Mouse (Mus musculus): ENCODE results near the gene Usp47. TPM values are rescaled to one million over a fixed set of nuclear protein-coding genes. Genes with fewer than 3 reads are reported as not detected.

The Usp47 gene
- polyA plus RNA-seq, 1 experiment from 2014 or later, result 77.1 TPM

DNA sequence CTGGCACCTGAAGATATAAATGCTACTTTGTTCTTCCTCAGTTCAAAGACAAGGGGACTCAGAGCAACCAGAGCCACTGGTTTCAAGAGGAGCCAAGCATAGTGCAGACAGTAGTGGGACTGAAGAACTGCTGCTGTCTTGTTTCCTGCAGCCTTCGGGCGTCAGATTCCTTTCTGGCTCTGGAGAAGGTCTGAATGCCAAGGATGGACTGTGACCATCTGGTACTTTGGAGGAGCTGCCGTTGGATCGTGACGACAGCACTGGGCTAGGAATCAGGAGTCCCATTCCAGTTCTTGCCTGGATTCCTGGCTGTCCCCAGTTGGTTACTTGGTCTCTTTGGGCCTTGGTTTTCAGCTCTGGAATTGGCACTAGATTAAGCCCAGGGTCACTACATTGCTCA lies 11.2 kb upstream of the Usp47 start:
- no peaks in the 10 kb centered on the region for H3K36me3 ChIP-seq (ENCODE audit: poor library complexity, severe bottlenecking)
- no peaks in the 10 kb centered on the region for H3K4me1 ChIP-seq
- no peaks in the 10 kb centered on the region for H3K9me3 ChIP-seq (replicated peaks)
- WGBS, result 61% methylated on average over 5 of the region's 5 CpGs
- no peaks in the 10 kb centered on the region for H3K27me3 ChIP-seq
- no peak overlapping the region for H3K4me2 ChIP-seq
- H3K4me3 ChIP-seq, result no peak overlapping the region
- no peak overlapping the region for H3K27ac ChIP-seq
- no peak overlapping the region for H3K9ac ChIP-seq
- ATAC-seq, result no peak

DNA sequence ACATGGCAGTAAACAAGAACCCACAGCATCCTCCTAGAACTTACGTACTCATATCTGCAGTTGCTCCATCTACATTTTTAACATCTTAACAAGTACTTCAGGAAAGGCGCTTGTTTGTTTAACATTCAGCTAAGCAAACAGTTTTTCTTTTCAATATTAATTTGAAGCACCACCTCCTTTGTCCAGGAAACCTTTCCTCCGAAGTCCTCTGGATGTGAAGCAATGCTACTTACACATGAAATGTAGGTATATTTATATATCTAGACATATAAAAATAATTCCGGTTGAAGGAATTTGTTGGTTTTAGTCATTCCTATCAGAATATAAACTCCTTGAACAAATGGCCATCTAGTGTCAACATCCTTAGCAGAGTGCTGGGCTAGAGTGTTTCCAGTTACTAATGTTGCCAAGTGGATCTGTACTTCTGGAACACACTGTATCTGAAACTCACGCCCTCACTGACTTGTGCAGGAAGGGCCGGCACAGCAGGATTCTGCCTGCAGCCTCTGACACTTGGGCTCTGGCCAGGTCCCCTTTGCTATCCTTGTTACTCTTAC lies 10.6 kb upstream of the Usp47 start:
- Histone ChIP-seq H3K36me3 (ENCODE audit: poor library complexity, severe bottlenecking) (no peaks in the 10 kb centered on the region), H3K4me3 (no peak overlapping the region), H3K4me2 (no peak overlapping the region), H3K4me1 (no peaks in the 10 kb centered on the region), H3K27ac (no peak overlapping the region), H3K27me3 (no peaks in the 10 kb centered on the region), H3K9ac (no peak overlapping the region), H3K9me3 (replicated peaks) (no peaks in the 10 kb centered on the region)
- no peak for ATAC-seq
- 87% methylated on average over 6 of the region's 6 CpGs for WGBS

DNA sequence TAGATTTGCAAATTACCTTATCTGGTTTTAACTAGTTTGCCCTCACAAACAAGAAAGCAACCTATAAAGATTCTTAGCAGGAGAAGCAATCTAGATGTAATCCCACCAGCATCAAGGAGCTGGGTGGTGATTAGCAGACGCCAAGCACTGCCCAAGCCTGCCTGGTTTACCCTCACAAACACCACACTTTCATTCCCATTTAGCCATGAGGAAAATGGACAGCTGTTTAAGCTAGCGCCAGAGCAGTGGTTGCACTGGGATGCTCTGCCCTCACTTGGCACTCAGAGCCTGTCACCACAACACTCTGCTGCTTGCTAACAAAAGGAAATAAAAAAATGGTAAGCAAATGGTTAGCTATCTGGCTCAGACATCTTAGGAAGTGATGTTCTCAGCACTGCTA lies 9.2 kb upstream of the Usp47 start:
- H3K36me3 ChIP-seq (ENCODE audit: poor library complexity, severe bottlenecking), result no peaks in the 10 kb centered on the region
- H3K27me3 ChIP-seq, result no peaks in the 10 kb centered on the region
- WGBS, result 67% methylated on average over 2 of the region's 2 CpGs
- ATAC-seq, result no peak
- H3K4me2 ChIP-seq, result no peak overlapping the region
- H3K9ac ChIP-seq, result no peak overlapping the region
- no peaks in the 10 kb centered on the region for H3K4me1 ChIP-seq
- H3K9me3 ChIP-seq (replicated peaks), result no peaks in the 10 kb centered on the region
- no peak overlapping the region for H3K4me3 ChIP-seq
- no peak overlapping the region for H3K27ac ChIP-seq

DNA sequence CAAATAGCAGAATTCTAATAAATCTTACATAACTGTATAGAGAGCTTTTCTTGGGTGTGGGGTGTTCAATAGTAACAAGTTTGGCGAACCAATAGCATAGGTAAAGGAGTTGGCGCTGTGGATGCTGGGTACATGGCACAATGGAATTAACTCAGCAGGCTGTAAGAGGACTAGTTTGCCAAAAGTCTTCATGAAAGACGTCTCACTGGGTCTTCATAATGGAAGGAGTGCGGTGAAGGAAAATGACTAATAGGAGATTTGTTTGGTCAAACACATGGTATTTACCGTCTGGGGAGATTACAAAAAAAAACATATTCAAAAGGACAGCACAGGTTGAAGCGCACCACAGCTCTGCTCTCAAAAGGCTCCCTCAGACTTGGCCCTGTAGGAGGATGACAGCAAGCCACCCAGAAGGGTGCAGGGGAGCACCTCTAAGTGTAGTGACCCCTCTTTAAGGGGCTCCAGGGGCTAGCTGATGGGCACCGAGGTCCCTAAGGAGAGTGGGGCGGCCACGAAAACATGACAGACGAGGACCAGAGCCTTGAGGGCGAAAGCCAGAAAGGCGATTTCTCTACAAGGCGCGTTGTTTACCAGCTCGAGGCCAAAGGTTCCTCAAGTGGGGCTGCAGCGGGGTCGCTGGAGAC lies 676 bp upstream of the Usp47 start:
- Histone ChIP-seq H3K9me3 (replicated peaks) (no peaks in the 10 kb centered on the region), H3K4me1 (peaks cover 37% of the 10 kb centered on the region), H3K4me2 (peak overlapping the region; percentile 88), H3K9ac (peak overlapping the region; percentile 97), H3K27ac (peak overlapping the region; percentile 97), H3K27me3 (no peaks in the 10 kb centered on the region), H3K4me3 (peak overlapping the region; percentile 89), H3K36me3 (ENCODE audit: poor library complexity, severe bottlenecking) (no peaks in the 10 kb centered on the region)
- 6% methylated on average over 17 of the region's 17 CpGs for WGBS
- peak; percentile 53 for ATAC-seq

DNA sequence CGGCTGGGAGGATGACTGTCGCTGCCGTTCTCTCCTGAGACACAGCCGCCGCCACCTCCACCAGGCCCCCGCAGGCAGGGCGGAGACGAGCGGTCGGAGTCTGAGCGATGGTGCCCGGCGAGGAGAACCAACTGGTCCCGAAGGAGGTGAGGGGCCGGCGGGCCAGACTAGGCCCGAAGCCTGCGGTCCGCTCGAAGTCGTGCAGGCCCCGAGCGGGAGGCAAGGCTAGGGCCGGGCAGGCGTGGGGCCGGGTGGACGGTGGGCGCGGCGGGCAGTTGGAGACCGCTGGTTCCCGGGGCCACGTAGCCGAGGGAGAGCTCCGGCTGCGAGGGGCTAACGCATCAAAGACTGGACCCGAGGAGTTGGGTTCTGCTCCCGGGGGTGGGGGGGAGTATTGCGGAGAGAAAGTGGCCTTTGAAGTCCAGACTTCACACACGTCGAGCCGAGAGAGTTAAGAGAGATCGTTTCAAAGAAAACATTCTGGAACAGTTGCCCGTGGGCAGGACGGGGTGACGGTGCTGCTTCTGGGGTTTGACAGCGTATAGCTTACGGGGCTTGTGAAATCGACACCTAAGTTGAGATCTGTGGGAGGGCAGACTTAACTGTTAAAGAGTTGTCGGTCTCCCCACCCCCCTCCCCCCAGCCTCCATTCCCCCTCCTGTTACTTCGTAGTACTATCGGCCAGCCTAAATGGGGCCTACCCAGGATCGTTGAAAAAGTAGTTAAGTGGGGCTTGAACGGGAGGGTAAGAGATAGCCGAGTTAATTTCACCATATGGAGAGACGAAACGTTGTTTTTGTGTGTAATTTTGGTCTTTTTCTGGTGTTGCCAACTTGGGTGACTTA lies 519 bp downstream of the Usp47 start:
- peak overlapping the region; percentile 97 for H3K9ac ChIP-seq
- peaks cover 44% of the 10 kb centered on the region for H3K4me1 ChIP-seq
- WGBS, result under 1% methylated on average over 42 of the region's 58 CpGs
- H3K27me3 ChIP-seq, result no peaks in the 10 kb centered on the region
- H3K9me3 ChIP-seq (replicated peaks), result no peaks in the 10 kb centered on the region
- ATAC-seq, result peak; percentile 82
- peak overlapping the region; percentile 89 for H3K4me3 ChIP-seq
- H3K4me2 ChIP-seq, result peak overlapping the region; percentile 88
- H3K36me3 ChIP-seq (ENCODE audit: poor library complexity, severe bottlenecking), result no peaks in the 10 kb centered on the region; the same call in 1 of the 2 replicates
- H3K27ac ChIP-seq, result peak overlapping the region; percentile 97

DNA sequence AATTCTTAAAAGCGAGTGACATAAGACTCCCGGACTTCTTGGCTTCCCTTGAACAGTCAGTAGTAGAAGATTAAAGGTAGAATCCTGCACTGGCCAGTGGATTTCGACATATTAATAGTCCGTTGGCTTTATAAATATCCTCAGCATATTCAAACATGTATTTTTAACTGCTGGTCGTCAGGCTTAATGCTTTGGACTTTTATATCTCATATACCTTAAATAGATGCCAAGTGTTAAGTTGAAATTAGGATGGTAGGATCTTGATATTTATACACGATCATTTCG lies 1.1 kb downstream of the Usp47 start:
- WGBS, result 33% methylated on average over 7 of the region's 7 CpGs
- H3K9me3 ChIP-seq (replicated peaks), result no peaks in the 10 kb centered on the region
- ATAC-seq, result no peak
- no peaks in the 10 kb centered on the region for H3K27me3 ChIP-seq
- H3K4me3 ChIP-seq, result peak overlapping the region; percentile 89
- 0 out of 2 replicates have a peak overlapping the region, but pooled peaks have one; percentile 97 for H3K27ac ChIP-seq
- H3K9ac ChIP-seq, result peak overlapping the region; percentile 97
- H3K4me1 ChIP-seq, result peaks cover 44% of the 10 kb centered on the region
- no peaks in the 10 kb centered on the region; the same call in 1 of the 2 replicates for H3K36me3 ChIP-seq (ENCODE audit: poor library complexity, severe bottlenecking)
- peak overlapping the region; percentile 88 for H3K4me2 ChIP-seq

DNA sequence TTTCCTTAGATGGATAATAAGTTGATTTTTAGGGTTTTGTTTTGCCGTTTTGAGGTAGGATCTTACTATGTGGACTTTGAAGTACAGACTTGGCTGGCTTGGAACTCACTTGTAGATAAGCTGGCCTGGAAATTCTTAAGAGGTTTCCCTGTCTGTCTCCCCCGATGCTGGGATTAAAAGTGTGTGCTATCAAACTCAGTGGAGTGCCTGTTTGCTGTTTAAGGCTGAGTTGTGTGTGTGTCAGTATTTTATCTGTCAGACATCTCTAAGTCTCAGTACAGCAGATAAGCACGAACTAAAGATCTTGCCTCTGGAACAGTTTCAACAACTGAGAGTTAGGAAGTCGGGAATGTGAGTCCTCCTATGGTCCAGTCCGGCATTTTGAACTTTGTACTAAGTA lies 1.6 kb downstream of the Usp47 start:
- peaks cover 44% of the 10 kb centered on the region for H3K4me1 ChIP-seq
- H3K27me3 ChIP-seq, result no peaks in the 10 kb centered on the region
- H3K36me3 ChIP-seq (ENCODE audit: poor library complexity, severe bottlenecking), result no peaks in the 10 kb centered on the region; the same call in 1 of the 2 replicates
- 26% methylated on average over 5 of the region's 5 CpGs for WGBS
- ATAC-seq, result no peak
- no peaks in the 10 kb centered on the region for H3K9me3 ChIP-seq (replicated peaks)
- peak overlapping the region; percentile 88 for H3K4me2 ChIP-seq
- peak overlapping the region; percentile 89 for H3K4me3 ChIP-seq
- H3K27ac ChIP-seq, result no peak overlapping the region
- peak overlapping the region; percentile 97 for H3K9ac ChIP-seq

DNA sequence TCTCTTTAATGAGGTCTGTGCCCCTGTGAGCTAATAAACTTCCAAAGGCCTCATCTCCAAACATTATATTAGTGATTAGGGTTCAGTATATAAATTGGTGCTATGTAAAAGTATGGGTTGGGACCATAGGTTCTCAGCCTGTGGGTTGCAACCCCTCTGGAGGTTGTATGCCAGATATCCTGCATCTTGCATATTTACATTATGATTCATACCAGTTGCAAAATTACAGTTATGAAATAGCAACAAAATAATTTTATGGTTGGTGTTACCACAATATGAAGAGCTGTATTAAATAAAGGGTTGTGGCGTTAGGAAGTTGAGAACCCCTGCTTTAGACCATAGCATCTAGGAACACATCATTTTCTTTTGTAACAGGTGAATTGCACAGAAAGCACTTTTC lies 7.3 kb downstream of the Usp47 start:
- ATAC-seq, result no peak
- H3K4me2 ChIP-seq, result no peak overlapping the region
- WGBS, result 86% methylated on average over 1 of the region's 1 CpGs
- H3K27me3 ChIP-seq, result no peaks in the 10 kb centered on the region
- no peak overlapping the region for H3K27ac ChIP-seq
- H3K4me3 ChIP-seq, result no peak overlapping the region
- no peak overlapping the region for H3K9ac ChIP-seq
- no peaks in the 10 kb centered on the region; the same call in 1 of the 2 replicates for H3K36me3 ChIP-seq (ENCODE audit: poor library complexity, severe bottlenecking)
- peaks cover 30% of the 10 kb centered on the region for H3K4me1 ChIP-seq
- H3K9me3 ChIP-seq (replicated peaks), result no peaks in the 10 kb centered on the region; the same call in 1 of the 2 replicates

DNA sequence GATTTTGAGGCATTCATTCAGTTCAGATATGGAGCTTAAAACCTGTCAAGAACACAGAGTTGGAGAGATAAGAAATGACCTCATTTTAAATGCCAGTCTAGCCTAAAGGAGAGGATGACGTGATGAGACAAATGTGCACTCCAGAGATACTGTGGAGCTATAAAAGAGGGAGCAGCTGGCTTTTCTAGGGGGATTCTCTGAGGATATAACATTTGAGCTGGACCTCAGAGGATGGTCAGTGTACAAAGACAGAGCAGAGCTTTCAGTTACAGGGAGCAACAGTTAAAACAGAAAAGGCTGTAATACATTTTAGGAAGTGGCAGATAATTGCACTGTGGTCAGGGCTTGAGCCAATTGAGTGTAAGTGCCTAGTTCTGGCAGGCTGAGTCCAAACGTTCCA lies 12.5 kb downstream of the Usp47 start:
- 0 out of 2 replicates have a peak, but pooled peaks cover 5% of the 10 kb centered on the region for H3K4me1 ChIP-seq
- ATAC-seq, result no peak
- 53% methylated on average over 2 of the region's 2 CpGs for WGBS
- H3K4me3 ChIP-seq, result no peak overlapping the region
- no peaks in the 10 kb centered on the region; the same call in 1 of the 2 replicates for H3K36me3 ChIP-seq (ENCODE audit: poor library complexity, severe bottlenecking)
- no peak overlapping the region for H3K4me2 ChIP-seq
- no peaks in the 10 kb centered on the region; the same call in 1 of the 2 replicates for H3K9me3 ChIP-seq (replicated peaks)
- no peak overlapping the region for H3K9ac ChIP-seq
- no peak overlapping the region for H3K27ac ChIP-seq
- H3K27me3 ChIP-seq, result no peaks in the 10 kb centered on the region

DNA sequence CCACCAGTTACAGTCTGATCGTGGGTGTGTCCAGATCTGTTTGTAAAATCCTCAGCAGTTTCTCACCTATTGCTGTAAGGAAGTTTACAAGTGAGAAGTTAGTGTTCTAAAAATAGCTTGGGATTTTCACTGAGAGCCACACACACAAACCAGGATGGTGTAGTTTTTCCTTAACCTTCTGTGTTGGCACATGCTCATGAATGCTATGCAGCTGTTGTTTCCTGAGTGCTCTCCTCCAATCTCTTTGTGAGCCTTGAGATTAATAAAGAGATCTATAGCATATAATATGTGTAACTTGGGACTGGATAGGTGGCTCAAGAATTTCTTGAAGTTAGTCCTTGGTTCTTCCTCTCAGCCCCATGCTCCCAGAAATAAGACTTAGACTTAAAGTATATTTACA lies 13.3 kb downstream of the Usp47 start:
- no peak overlapping the region for H3K4me2 ChIP-seq
- 93% methylated on average over 1 of the region's 1 CpGs for WGBS
- ATAC-seq, result no peak
- H3K27me3 ChIP-seq, result no peaks in the 10 kb centered on the region
- H3K27ac ChIP-seq, result no peak overlapping the region
- no peak overlapping the region for H3K4me3 ChIP-seq
- H3K36me3 ChIP-seq (ENCODE audit: poor library complexity, severe bottlenecking), result no peaks in the 10 kb centered on the region; the same call in 1 of the 2 replicates
- 0 out of 2 replicates have a peak, but pooled peaks cover 2% of the 10 kb centered on the region for H3K4me1 ChIP-seq
- no peak overlapping the region for H3K9ac ChIP-seq
- H3K9me3 ChIP-seq (replicated peaks), result no peaks in the 10 kb centered on the region; the same call in 1 of the 2 replicates

DNA sequence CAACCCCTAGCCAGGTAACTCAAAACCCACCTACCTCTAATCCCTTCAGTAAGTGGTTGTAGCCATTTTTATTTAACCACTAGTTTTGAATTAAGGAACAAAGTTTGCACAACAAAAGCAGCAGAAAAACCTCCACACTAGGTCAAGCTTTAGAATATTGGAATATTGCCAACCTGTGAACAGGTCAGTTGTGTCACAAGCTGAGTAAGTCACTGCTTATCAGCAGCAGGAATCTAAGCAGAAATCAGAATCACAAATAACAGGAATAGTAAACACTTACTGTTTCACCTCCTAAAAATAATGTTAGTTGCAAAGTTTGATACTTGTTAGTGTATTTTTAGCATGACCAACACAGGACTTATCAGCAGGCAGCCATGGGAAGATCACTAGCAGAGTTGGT lies 17.0 kb downstream of the Usp47 start:
- no peak overlapping the region for H3K9ac ChIP-seq
- H3K9me3 ChIP-seq (replicated peaks), result no peaks in the 10 kb centered on the region
- H3K4me2 ChIP-seq, result no peak overlapping the region
- H3K4me3 ChIP-seq, result no peak overlapping the region
- no peaks in the 10 kb centered on the region for H3K27me3 ChIP-seq
- no peak for ATAC-seq
- no peak overlapping the region for H3K27ac ChIP-seq
- no peaks in the 10 kb centered on the region; the same call in 1 of the 2 replicates for H3K36me3 ChIP-seq (ENCODE audit: poor library complexity, severe bottlenecking)
- H3K4me1 ChIP-seq, result 0 out of 2 replicates have a peak, but pooled peaks cover 2% of the 10 kb centered on the region

DNA sequence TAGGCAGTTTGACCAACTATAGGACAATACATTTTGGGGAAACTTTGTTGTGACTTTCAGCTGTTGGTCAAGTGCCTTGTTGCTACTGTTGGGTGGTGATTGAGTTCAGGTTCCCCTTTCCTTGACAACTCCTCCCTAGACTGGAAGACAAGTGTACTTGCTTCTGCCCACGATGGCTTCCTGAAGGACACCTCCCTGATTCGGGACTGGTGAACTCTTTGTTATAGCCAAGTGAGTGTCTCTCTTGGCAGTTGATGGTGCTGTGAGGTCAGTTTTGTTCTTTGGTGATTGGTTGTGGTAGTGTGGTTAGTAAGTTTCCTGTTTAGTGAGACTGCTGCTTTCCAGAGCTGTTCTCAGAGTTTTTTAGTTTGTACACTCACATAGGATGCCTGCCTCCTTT lies 19.5 kb downstream of the Usp47 start:
- Histone ChIP-seq H3K4me1 (no peaks in the 10 kb centered on the region), H3K9ac (no peak overlapping the region), H3K27ac (no peak overlapping the region), H3K4me3 (no peak overlapping the region), H3K4me2 (no peak overlapping the region), H3K27me3 (no peaks in the 10 kb centered on the region), H3K9me3 (replicated peaks) (no peaks in the 10 kb centered on the region), H3K36me3 (ENCODE audit: poor library complexity, severe bottlenecking) (no peaks in the 10 kb centered on the region; the same call in 1 of the 2 replicates)
- no peak for ATAC-seq
- WGBS, result 88% methylated on average over 2 of the region's 2 CpGs
